Mouse (Mus musculus) left cerebral cortex, adult 9 months (tissue): ENCODE measurements around the gene Vcl.
A peak's percentile ranks its signal among the peaks of the same experiment; 100 is the strongest.

Experiments
- DNase-seq, 2 experiments: peaks; one replicate each; pipeline ENCODE4 v3.0.0; 2022; ENCODE audit warnings: low spot score in 2 of 2

Gene Vcl

DNA sequence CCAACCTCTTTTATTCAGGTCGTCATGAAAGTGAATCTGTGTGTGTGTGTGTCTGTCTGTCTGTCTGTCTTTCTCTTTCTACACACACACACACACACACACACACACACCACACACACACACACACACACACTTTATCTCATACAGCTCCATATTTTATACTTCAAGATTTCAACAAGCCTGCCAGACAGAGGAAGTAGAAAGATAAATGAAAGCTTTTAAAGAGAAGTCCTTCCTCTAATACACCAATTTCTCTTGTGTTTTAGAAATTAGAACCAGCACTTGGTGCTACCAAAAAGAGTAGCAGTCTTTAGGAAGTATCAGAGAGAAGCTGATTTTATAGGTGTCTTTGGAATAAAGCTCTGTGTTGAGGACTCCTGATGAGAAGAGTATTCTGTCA, 9.7 kb downstream of the Vcl start:
- no peak for DNase-seq

DNA sequence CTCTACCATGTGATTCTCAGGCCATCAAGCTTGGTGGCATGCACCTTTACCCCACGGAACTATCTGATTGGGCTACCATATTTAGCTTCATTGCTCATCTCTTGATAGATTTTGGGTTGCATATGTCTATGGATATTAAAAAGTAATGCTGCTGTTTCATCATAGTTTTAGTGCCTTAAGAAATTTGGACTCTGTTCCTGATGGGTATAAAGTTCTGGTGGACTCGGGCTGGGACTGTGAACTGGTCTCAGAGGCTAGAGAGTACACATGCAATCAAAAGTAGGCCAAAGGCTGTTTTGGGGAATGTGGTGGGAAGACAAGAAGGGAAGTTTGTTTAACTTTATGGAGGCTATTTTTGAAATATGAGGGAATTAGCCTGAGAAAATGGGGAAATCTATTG, 16.1 kb downstream of the Vcl start:
- no peak for DNase-seq

GRCm38 (mm10) chr14:20956021-20956420, 26.8 kb downstream of the Vcl start:
- no peak for DNase-seq

DNA sequence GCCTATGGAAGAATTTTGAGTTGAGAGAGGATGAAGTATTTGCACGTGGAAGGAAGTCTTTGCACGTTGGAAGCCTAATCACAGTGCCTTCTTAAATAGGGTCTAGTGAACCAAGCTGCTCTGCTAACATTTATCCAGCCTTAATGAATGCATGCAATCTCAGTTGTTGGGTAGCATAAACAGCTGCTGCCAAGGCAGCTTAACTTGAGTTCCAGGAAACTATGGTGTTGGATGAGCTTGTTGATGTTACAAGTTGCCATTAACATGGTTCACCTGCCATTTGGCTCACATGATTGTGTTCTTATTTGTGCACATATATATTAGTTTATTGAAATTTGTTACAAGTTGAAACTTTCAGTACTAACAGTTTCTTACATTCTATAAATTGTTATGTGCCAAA, 29.8 kb downstream of the Vcl start:
- DNase-seq: no peak

GRCm38 (mm10) chr14:20962466-20962865, 33.3 kb downstream of the Vcl start:
- no peak for DNase-seq

- DNase-seq: no peak
Measured at GRCm38 (mm10) chr14:20962906-20963305, 33.7 kb downstream of the Vcl start.

DNA sequence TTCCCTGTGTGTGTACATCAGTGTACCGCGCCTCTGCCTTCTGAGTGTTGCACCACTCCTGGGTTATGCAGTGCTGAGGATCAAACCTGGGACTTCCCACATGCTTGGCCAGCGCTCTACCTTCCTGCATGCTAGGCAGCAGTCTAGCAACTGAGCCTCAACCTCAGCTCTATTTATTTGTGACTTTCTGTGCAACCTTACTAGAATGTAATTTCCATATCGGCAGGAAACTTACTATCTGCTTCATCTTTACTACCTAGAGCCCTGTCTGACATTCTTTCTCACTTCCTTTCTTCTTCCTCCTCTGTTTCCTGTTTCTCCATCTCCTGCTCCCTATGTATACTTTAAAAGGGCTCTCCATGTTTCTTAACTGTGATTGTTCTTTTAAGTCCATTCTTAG, 34.7 kb downstream of the Vcl start:
- DNase-seq: no peak

DNA sequence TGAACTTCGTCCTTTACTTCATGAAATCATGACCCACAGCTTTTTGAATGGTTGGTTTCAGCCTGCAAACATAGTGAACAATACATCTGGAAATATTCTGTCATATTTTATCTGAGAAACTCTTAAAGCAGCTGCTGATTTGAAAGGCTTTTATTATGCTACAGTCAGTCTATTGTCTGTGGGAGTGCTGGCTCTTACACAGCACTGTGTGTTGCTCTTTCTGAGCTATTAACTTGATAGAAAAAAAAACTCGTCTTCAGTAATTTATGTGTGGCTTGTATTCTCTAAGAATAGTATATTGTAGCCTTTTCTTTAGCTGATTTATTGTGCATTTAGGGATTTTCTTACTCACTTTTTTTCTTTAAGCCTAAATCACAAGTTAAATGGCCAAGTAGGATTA, 35.1 kb downstream of the Vcl start:
- no peak for DNase-seq

GRCm38 (mm10) chr14:20966959-20967670, 37.9 kb downstream of the Vcl start:
- no peak for DNase-seq

- no peak for DNase-seq
Measured at GRCm38 (mm10) chr14:20969066-20969465, 39.9 kb downstream of the Vcl start.

DNA sequence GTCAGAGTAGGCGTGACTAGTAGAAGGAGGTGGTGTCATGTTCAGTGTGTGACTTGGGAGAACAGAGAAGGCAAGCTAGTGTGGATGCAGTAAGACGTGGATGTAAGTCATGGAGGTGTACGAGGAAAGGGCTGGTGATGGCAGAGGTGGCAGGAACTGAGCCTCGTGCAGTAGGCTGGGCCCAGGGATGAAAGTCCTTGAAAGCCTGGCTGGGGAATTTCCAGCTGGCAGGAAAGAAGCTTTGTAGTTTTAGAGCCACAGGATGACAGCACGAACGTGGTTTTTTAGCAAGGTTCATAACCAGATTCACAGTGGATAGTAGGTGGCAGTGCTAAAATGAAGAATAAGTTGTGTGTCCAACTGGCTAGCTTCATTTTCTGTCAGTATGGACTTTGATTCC, 41.2 kb downstream of the Vcl start:
- DNase-seq: peak in 1 of 2 experiments; percentile 7

- peak in 1 of 2 experiments; percentile 28 for DNase-seq
Measured at GRCm38 (mm10) chr14:20970927-20971326, 41.7 kb downstream of the Vcl start.

DNA sequence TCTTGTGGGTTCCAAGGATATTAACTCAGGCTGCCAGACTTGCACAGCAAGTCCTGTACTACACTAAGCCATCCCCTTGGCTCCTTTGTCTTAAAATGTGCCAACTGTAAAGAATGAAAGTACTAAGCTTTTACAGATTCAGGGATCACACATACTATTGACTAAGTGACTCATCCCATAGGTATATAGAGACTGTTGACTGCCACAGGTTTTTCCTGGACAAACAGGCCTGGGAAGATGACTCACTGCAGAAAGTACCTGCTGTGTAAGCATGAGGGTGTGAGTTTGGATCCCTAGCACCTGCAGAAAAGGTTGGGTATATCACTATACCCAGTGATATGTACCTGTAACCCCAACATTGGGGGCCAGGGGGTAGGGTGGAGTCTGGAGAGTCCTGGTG, 44.6 kb downstream of the Vcl start:
- DNase-seq: no peak

GRCm38 (mm10) chr14:20976741-20977140, 47.5 kb downstream of the Vcl start:
- no peak for DNase-seq

DNA sequence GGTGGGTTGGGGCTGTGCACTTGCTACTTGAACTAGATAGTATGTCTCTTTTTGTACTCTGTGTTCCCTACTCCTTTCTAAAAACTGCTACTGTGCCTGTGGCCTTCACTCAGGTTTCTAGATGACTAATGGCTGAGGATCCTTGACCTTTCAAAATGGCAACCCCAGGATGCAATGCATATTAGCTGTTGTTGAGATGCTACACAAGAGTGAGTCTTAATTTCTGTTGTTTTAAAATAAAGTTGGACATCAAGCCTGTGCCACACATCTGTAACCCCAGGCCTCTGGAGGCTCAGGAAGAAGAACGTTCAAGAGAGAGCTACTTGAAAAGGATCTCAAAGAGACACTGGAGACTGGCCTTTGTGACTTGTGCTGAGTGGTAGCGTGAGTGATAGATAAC, 48.5 kb downstream of the Vcl start:
- DNase-seq: no peak

DNA sequence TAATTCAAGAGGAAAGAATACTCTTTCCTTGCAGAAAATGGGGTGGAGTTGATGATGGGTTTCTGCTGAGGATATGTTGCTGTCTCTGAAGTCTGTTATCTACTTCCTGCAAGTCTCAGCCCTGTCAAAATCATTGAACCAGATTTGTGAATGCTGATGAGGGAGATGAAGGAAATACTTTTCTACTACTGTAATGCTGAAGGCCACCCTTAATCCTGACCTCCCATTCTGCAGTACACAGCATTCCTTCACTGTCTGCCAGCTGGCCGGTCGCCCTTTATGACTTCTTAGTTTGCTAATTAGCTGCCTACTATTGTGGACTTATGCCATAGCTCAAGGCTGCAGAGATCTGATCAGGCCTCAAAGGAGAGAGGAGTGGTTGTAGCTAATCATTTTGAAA, 54.6 kb downstream of the Vcl start:
- DNase-seq: peak in 1 of 2 experiments; percentile 52

GRCm38 (mm10) chr14:20985482-20985881, 56.3 kb downstream of the Vcl start:
- DNase-seq: no peak

DNA sequence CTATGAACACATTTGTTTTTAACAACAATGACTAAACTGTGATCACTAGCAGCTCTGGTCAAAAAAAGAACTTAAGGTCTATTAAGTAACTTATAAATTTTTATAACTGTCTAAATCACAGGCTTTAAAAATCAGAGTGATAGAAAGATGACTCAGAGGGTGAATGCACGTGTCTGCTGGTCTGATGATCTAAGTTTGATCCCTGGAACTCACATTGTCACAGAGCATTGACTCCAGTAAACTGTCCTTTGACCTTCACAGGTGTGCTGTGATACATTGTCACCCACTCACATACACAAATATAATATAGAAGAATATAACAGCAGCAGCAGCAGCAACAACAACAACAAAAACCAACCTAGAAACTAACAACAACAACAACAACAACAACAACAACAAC, 62.3 kb downstream of the Vcl start:
- no peak for DNase-seq

GRCm38 (mm10) chr14:20993067-20993691, 64.0 kb downstream of the Vcl start:
- DNase-seq: peak in 1 of 2 experiments; percentile 58

DNA sequence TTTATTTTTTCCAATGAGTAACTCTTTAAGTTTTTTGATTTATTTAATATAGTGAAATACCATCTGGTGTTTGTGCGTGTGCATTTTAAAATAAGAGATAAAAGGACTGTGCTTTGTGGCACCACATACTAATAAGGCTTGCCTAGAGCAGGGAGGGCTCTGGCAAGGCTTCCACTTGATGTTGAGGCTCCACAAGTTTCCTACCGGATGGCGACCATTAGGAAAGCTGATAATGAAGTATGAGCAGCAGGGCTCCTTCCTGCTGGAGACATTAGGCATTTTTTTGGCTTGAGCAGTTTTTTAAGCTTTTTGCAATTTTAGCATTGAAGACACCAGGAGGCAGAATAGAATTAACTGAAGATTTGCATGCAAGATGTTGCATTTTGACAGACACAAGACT, 65.3 kb downstream of the Vcl start:
- no peak for DNase-seq

DNA sequence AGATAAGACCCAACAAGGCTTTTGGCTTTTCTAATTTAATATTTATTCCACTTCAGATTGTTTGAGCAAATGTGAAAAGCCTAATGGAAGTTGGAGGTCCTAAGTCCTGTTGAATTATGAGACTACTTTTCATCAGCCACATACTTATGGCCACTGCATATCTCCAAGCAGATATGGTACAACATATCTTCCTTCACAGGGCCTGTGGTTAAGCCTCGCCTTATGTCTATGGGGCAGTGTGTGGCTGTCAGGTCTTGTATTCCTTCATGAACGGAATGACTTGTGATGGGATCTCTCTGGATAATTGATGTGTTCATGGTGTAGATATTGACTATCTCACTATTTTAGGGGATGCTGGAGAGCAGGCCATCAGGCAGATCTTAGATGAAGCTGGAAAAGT, 66.3 kb downstream of the Vcl start:
- no peak for DNase-seq

- no peak for DNase-seq
Measured at GRCm38 (mm10) chr14:20996361-20996760, 67.2 kb downstream of the Vcl start.

GRCm38 (mm10) chr14:20997548-20997947, 68.3 kb downstream of the Vcl start:
- DNase-seq: no peak

- DNase-seq: no peak
Measured at GRCm38 (mm10) chr14:20999617-21000016, 70.4 kb downstream of the Vcl start.
